Mouse (Mus musculus): Measurements from ENCODE around the gene Thy1. TPM values are rescaled to one million over a fixed set of nuclear protein-coding genes. Genes with fewer than 3 reads are reported as not detected.

The Thy1 gene
- polyA plus RNA-seq, 1 experiment from 2014 or later = 21.5 TPM

DNA sequence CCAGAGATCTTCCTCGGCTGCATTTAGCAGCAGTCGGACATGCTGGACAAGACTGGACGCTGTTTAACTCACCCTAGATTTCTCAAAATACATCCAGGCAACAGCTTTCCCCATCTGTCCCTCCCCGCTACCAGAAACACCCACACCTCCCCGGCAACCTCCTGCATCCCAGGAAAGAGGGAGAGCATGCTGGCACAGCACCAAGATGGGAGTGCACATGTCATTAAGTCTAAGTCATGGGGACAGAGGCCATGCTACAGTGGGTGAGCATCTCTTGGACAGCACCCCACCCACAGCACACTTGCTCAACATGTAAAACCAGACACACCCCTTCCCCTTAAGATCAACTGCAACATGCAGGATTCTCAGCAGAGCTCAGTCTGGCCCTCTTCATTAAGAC is 37.8 kb downstream of the Thy1 start:
- H3K4me3 ChIP-seq (ENCODE audit: low read length) = no peak overlapping the region
- 0 out of 2 replicates have a peak, but pooled peaks cover 2% of the 10 kb centered on the region for H3K36me3 ChIP-seq (ENCODE audit: control insufficient read depth, insufficient read depth)
- no peaks in the 10 kb centered on the region for H3K9me3 ChIP-seq (replicated peaks; ENCODE audit: control insufficient read depth, low read length)
- no peaks in the 10 kb centered on the region for H3K27me3 ChIP-seq (ENCODE audit: control insufficient read depth, insufficient read depth, low read length)
- no peak for ATAC-seq (replicated peaks; ENCODE audit: extremely low read depth, insufficient read depth, low FRiP score)
- 40% methylated on average over 5 of the region's 5 CpGs for WGBS
- peak overlapping the region; percentile 93 for H3K27ac ChIP-seq (ENCODE audit: low read length)
- peaks cover 65% of the 10 kb centered on the region for H3K4me1 ChIP-seq (ENCODE audit: control insufficient read depth, insufficient read depth, low read length)
- no peak overlapping the region for H3K4me2 ChIP-seq (ENCODE audit: low read depth, low read length)
- H3K9ac ChIP-seq (ENCODE audit: low read length) = no peak overlapping the region

DNA sequence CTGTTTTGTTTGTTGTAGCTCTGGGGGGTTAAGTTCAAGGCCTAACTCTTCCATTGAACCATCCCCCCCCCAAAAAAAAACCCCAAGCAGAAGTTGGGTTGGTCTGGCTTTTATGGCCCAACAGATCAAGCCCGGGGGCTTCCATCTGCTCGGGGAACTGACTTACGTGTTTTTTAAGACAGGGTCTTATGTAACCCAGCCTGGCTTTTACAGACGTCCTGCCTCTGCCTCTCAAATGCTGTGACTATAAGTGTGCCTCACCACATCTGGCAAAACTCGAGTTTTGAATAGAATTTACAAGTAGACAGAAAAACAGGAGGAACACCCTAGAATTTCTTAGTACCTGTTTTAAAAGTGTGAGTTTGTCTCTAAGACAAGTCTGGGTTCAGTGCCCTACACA is 38.4 kb downstream of the Thy1 start:
- no peak for ATAC-seq (replicated peaks; ENCODE audit: extremely low read depth, insufficient read depth, low FRiP score)
- Histone ChIP-seq H3K27ac (ENCODE audit: low read length) (no peak overlapping the region), H3K4me2 (ENCODE audit: low read depth, low read length) (no peak overlapping the region), H3K27me3 (ENCODE audit: control insufficient read depth, insufficient read depth, low read length) (no peaks in the 10 kb centered on the region), H3K36me3 (ENCODE audit: control insufficient read depth, insufficient read depth) (no peaks in the 10 kb centered on the region), H3K9me3 (replicated peaks; ENCODE audit: control insufficient read depth, low read length) (no peaks in the 10 kb centered on the region), H3K9ac (ENCODE audit: low read length) (no peak overlapping the region), H3K4me1 (ENCODE audit: control insufficient read depth, insufficient read depth, low read length) (peaks cover 59% of the 10 kb centered on the region), H3K4me3 (ENCODE audit: low read length) (no peak overlapping the region)
- WGBS = 69% methylated on average over 5 of the region's 5 CpGs

DNA sequence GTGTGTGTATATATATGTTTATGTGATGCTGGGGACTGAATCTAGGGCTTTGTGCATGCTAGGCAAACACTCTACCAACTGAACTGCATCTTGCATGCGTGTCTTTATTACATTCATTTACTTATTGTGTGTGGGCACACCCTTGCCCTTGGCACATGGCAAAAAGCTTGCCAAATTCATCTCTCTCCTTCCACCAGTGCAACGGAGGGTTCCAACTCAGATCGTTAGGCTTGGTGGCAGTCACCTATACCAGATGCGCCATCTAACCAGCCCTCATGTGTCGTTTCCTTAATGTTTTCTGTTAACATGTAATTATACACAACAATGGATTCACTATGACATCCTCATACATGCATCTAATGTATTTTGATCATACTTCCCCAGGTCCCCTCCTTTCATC is 39.1 kb downstream of the Thy1 start:
- no peaks in the 10 kb centered on the region for H3K27me3 ChIP-seq (ENCODE audit: control insufficient read depth, insufficient read depth, low read length)
- H3K9me3 ChIP-seq (replicated peaks; ENCODE audit: control insufficient read depth, low read length) = no peaks in the 10 kb centered on the region
- ATAC-seq (replicated peaks; ENCODE audit: extremely low read depth, insufficient read depth, low FRiP score) = no peak
- no peaks in the 10 kb centered on the region for H3K36me3 ChIP-seq (ENCODE audit: control insufficient read depth, insufficient read depth)
- peaks cover 57% of the 10 kb centered on the region for H3K4me1 ChIP-seq (ENCODE audit: control insufficient read depth, insufficient read depth, low read length)
- H3K4me2 ChIP-seq (ENCODE audit: low read depth, low read length) = no peak overlapping the region
- no peak overlapping the region for H3K9ac ChIP-seq (ENCODE audit: low read length)
- WGBS = 89% methylated on average over 5 of the region's 5 CpGs
- no peak overlapping the region for H3K4me3 ChIP-seq (ENCODE audit: low read length)
- H3K27ac ChIP-seq (ENCODE audit: low read length) = no peak overlapping the region

DNA sequence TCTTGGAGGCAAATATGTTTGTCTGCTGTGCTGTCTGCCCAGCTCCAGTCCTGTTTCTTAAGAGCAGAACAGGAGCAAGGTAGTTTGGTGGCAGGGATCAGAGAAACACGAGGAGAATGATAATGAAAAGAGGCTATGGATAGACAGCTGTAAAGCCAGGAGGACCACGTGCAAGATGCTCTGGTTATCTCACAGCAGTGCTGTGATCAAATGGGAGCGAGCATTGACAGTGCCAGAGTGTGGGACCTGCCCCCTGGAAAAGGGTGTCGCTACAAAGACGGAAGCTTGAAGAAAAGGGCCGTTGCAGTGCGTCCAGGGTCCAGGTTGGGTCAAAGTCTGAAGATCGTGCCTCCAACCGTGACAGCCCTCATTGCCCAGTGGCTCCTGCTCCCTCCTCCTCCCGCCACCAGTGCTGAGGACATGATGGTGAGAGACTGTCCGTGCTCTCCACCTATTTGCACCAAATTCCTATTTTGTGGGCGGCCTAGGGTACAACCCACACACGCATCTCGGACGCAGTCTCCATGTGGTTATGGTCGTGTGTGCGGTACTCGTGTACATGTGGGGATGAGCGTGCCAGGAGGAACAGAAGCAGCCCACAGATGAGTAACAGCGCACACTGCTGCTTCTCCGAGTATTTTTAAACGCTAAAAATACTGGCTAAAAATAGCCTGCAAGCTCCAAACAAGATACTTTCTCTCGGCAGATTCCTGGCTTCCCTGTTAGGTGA is 40.4 kb downstream of the Thy1 start:
- Histone ChIP-seq H3K27ac (ENCODE audit: low read length) (peak overlapping the region; percentile 90), H3K4me1 (ENCODE audit: control insufficient read depth, insufficient read depth, low read length) (peaks cover 57% of the 10 kb centered on the region)
- 6% methylated on average over 23 of the region's 23 CpGs for WGBS

DNA sequence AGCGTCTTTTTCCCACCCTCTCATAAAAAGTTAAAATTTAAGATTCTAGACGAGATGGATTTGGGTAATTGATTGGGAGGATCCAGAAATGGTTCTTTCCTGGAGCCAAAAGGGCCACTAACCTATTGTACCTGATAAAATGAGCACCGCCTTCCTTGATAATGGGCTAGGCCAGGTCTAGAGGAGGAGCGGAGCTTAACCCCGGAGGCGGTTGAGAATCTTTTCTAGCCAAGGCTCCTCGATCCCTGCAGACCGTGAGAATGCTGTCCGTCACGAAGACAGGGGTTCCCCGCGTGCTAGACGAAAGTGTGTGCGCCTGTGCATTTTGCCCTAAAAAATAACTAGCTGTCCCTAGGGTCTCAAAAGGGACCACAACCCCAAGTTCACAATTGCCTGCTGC is 41.1 kb downstream of the Thy1 start:
- Histone ChIP-seq H3K4me1 (ENCODE audit: control insufficient read depth, insufficient read depth, low read length) (peaks cover 58% of the 10 kb centered on the region), H3K4me2 (ENCODE audit: low read depth, low read length) (peak overlapping the region; percentile 95), H3K4me3 (ENCODE audit: low read length) (peak overlapping the region; percentile 77), H3K9ac (ENCODE audit: low read length) (peak overlapping the region; percentile 91), H3K27ac (ENCODE audit: low read length) (peak overlapping the region; percentile 90), H3K36me3 (ENCODE audit: control insufficient read depth, insufficient read depth) (no peaks in the 10 kb centered on the region), H3K27me3 (ENCODE audit: control insufficient read depth, insufficient read depth, low read length) (no peaks in the 10 kb centered on the region), H3K9me3 (replicated peaks; ENCODE audit: control insufficient read depth, low read length) (no peaks in the 10 kb centered on the region)
- ATAC-seq (replicated peaks; ENCODE audit: extremely low read depth, insufficient read depth, low FRiP score) = no peak
- 1% methylated on average over 14 of the region's 14 CpGs for WGBS

More for the DNA sequence above, 40.4 kb downstream of the Thy1 start:
- Histone ChIP-seq H3K4me3 (ENCODE audit: low read length) (peak overlapping the region; percentile 77), H3K27me3 (ENCODE audit: control insufficient read depth, insufficient read depth, low read length) (no peaks in the 10 kb centered on the region), H3K9me3 (replicated peaks; ENCODE audit: control insufficient read depth, low read length) (no peaks in the 10 kb centered on the region), H3K36me3 (ENCODE audit: control insufficient read depth, insufficient read depth) (no peaks in the 10 kb centered on the region), H3K9ac (ENCODE audit: low read length) (peak overlapping the region; percentile 91), H3K4me2 (ENCODE audit: low read depth, low read length) (peak overlapping the region; percentile 95)
- peak; percentile 19; the same call in 1 of the 2 replicates for ATAC-seq (replicated peaks; ENCODE audit: extremely low read depth, insufficient read depth, low FRiP score)

DNA sequence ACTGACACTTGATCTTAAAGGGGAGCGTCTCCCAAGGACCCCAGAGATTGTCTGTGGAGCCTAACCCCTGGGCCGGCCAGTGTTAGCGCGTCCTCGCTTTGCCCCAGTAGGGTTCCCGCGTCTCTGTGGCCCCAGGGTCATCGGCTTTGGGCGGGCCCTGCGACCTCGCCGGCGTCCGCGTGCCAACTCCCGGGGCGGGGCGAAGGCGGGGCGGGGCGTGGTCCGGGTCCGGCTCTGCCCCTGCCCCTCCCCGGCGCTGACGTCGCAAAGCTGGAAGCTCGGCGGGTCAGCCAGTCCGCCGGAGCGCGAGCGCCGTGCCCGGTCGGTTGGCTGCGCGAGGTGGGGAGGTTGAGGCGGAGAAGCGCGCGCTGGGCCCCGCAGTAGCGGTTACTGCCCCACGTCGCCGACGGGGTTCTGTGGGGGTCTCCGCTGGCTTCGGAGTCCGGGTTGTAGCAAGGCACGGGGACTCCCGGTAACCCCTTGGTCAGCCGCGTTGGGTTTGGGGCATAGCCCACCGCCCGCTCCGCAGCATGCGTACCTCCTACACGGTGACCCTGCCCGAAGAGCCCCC is 41.6 kb downstream of the Thy1 start:
- peak; percentile 68 for ATAC-seq (replicated peaks; ENCODE audit: extremely low read depth, insufficient read depth, low FRiP score)
- H3K4me2 ChIP-seq (ENCODE audit: low read depth, low read length) = peak overlapping the region; percentile 95
- WGBS = under 1% methylated on average over 54 of the region's 62 CpGs
- no peaks in the 10 kb centered on the region for H3K36me3 ChIP-seq (ENCODE audit: control insufficient read depth, insufficient read depth)
- H3K9ac ChIP-seq (ENCODE audit: low read length) = peak overlapping the region; percentile 91
- H3K9me3 ChIP-seq (replicated peaks; ENCODE audit: control insufficient read depth, low read length) = no peaks in the 10 kb centered on the region
- H3K27me3 ChIP-seq (ENCODE audit: control insufficient read depth, insufficient read depth, low read length) = no peaks in the 10 kb centered on the region
- peak overlapping the region; percentile 98 for H3K27ac ChIP-seq (ENCODE audit: low read length)
- peak overlapping the region; percentile 77 for H3K4me3 ChIP-seq (ENCODE audit: low read length)
- peaks cover 58% of the 10 kb centered on the region for H3K4me1 ChIP-seq (ENCODE audit: control insufficient read depth, insufficient read depth, low read length)

DNA sequence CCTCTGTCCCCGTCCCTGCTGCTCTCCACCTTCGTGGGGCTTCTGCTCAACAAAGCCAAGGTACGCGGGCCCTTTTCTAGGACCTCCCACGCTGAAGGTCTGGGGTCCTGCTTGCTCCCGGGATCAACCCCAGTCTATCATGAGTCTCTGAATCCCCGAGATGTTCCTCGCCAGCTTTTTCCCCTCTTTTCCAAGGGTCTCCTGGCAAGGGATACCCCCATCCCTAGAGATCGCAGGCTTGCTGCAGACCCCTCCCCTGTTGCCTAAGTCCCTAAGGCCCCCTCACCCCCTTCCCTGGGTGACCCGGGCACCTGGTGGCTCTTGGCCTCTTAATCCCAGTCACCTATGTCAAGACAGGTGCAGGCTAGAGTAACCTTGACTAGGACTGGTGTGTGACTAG is 42.1 kb downstream of the Thy1 start:
- Histone ChIP-seq H3K27me3 (ENCODE audit: control insufficient read depth, insufficient read depth, low read length) (no peaks in the 10 kb centered on the region), H3K27ac (ENCODE audit: low read length) (peak overlapping the region; percentile 98), H3K4me2 (ENCODE audit: low read depth, low read length) (peak overlapping the region; percentile 95), H3K9ac (ENCODE audit: low read length) (peak overlapping the region; percentile 91), H3K36me3 (ENCODE audit: control insufficient read depth, insufficient read depth) (peaks cover 4% of the 10 kb centered on the region; the same call in 1 of the 2 replicates), H3K4me3 (ENCODE audit: low read length) (peak overlapping the region; percentile 77), H3K4me1 (ENCODE audit: control insufficient read depth, insufficient read depth, low read length) (peaks cover 56% of the 10 kb centered on the region), H3K9me3 (replicated peaks; ENCODE audit: control insufficient read depth, low read length) (no peaks in the 10 kb centered on the region)
- no peak for ATAC-seq (replicated peaks; ENCODE audit: extremely low read depth, insufficient read depth, low FRiP score)
- WGBS = 6% methylated on average over 10 of the region's 10 CpGs

DNA sequence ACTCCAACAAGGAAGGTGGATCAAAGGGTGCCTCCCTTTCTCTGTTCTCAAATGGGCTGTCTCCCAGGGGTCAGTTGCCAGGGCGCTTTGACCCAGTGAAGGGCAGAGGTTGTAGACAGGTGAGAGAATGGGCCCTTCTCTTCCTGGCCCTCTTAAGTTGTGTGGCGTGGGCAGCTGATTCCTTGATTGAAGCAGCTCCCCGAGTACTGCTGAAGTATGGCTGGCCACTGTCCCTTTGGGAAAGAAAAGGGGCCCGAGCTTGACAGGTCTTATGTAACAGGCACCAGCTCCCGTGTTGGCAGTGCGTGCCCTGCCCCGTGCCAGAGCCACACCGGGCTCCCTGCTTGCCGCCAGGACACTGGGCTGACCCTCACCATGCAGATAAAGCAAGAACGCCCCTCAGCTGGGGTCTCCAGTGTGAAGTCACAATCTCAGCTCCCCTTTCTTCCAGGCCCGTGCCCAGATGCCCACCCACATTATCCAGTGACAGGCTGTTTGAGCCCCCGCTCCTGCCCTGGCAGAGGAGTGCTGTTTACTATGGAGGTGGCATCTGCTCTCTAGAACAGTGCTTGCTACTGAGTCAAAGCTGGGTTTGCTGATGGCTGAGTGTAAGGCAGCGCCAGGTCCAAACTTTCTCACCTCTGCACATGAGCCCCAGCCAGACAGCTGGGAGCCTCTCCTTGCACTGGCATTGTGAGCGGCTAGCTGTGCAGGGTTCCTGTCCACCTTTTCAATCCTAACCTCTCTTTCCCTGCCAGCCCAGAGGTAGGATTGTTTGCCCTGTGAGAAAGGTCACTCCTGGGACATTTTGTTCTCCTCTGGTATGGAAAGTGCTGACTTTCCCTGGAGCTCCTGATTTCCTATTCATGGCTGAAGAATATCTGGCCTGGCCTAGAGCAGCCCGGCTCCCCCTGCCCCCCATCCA is 42.8 kb downstream of the Thy1 start:
- no peak for ATAC-seq (replicated peaks; ENCODE audit: extremely low read depth, insufficient read depth, low FRiP score)
- peaks cover 8% of the 10 kb centered on the region for H3K36me3 ChIP-seq (ENCODE audit: control insufficient read depth, insufficient read depth)
- peak overlapping the region; percentile 95 for H3K4me2 ChIP-seq (ENCODE audit: low read depth, low read length)
- 41% methylated on average over 15 of the region's 15 CpGs for whole genome bisulfite sequencing
- H3K9ac ChIP-seq (ENCODE audit: low read length) = peak overlapping the region; percentile 91
- H3K27me3 ChIP-seq (ENCODE audit: control insufficient read depth, insufficient read depth, low read length) = no peaks in the 10 kb centered on the region
- peak overlapping the region; percentile 98 for H3K27ac ChIP-seq (ENCODE audit: low read length)
- no peaks in the 10 kb centered on the region for H3K9me3 ChIP-seq (replicated peaks; ENCODE audit: control insufficient read depth, low read length)
- peak overlapping the region; percentile 77 for H3K4me3 ChIP-seq (ENCODE audit: low read length)
- peaks cover 49% of the 10 kb centered on the region for H3K4me1 ChIP-seq (ENCODE audit: control insufficient read depth, insufficient read depth, low read length)

All from heart, embryonic 16.5 days (tissue).